Mouse (Mus musculus) forebrain, postnatal 0 days (tissue): ENCODE results near the gene BC049352. TPM values are rescaled to one million over a fixed set of nuclear protein-coding genes. Genes with fewer than 3 reads are reported as not detected.

Experiments used
- ATAC-seq: fragments of 200-750 bp; cut with Nextera tagmentation; 2 replicates; pipeline ENCODE4 v1.8.0; 2017; ENCODE audit warnings: mild to moderate bottlenecking, moderate library complexity
- DNase-seq: peaks from one replicate; pipeline ENCODE4 v3.0.0-alpha.2; 2015
- H3K27ac ChIP-seq: fragments of 300-500 bp; sonication (generic); 2 replicates; pipeline ENCODE4 v1.5.1; 2014; ENCODE audit warnings: low read depth, mild to moderate bottlenecking, antibody characterized with exemption, low read length, moderate library complexity, mixed read lengths
- H3K27me3 ChIP-seq: fragments of 300-500 bp; sonication (generic); 2 replicates; pipeline ENCODE4 v1.6.1; 2014; ENCODE audit warnings: mild to moderate bottlenecking, low read length, mixed read lengths; ENCODE audit not compliant: insufficient read depth
- H3K36me3 ChIP-seq: fragments of 300-500 bp; sonication (generic); 2 replicates; pipeline ENCODE4 v1.6.1; 2014; ENCODE audit warnings: mild to moderate bottlenecking, moderate library complexity; ENCODE audit not compliant: insufficient read depth
- H3K4me1 ChIP-seq: fragments of 300-500 bp; sonication (generic); 2 replicates; pipeline ENCODE4 v1.6.1; 2014; ENCODE audit warnings: antibody characterized with exemption; ENCODE audit not compliant: insufficient read depth
- H3K4me2 ChIP-seq: fragments of 300-500 bp; sonication (generic); 2 replicates; pipeline ENCODE4 v1.6.1; 2014; ENCODE audit warnings: low read depth, mild to moderate bottlenecking, moderate library complexity
- H3K4me3 ChIP-seq: fragments of 300-500 bp; sonication (generic); 2 replicates; pipeline ENCODE4 v1.5.1; 2014; ENCODE audit warnings: low read depth, low read length, mixed read lengths
- H3K9ac ChIP-seq: fragments of 300-500 bp; sonication (generic); 2 replicates; pipeline ENCODE4 v1.6.1; 2014; ENCODE audit warnings: mild to moderate bottlenecking
- H3K9me3 ChIP-seq: fragments of 300-500 bp; sonication (generic); 2 replicates; pipeline ENCODE4 v1.6.1; 2016; ENCODE audit warnings: low read length
- CTCF ChIP-seq: sonication (generic); IDR thresholded peaks from 2 replicates; pipeline ENCODE4 v1.5.1; 2016; ENCODE audit warnings: antibody characterized with exemption, control low read depth, low read depth
- WGBS: fragments of 180-500 bp; shearing (Covaris S2); extraction: QIAGEN DNeasy Blood & Tissue Kit; methylation state at CpG from one replicate; pipeline ENCODE4 v1.1.7; 2014; 5-methylcytosine and 5-hydroxymethylcytosine counted together
- polyA plus RNA-seq: library from polyadenylated mRNA; unstranded; fragments of >200 nt; fragmentation: Nextera tagmentation; extraction: Ambion mirVana; gene quantifications from 2 replicates; pipeline ENCODE4 v1.2.1, GENCODE M21; 2015
- total RNA-seq: library from RNA; depleted of rRNA; stranded (reverse); fragments of >200 nt; gene quantifications from 2 replicates; pipeline ENCODE4 v1.2.3, GENCODE M21; 2014

The BC049352 gene
- total and polyA plus RNA-seq, 2 experiments from 2014 or later = 0.28 to 0.38 TPM

DNA sequence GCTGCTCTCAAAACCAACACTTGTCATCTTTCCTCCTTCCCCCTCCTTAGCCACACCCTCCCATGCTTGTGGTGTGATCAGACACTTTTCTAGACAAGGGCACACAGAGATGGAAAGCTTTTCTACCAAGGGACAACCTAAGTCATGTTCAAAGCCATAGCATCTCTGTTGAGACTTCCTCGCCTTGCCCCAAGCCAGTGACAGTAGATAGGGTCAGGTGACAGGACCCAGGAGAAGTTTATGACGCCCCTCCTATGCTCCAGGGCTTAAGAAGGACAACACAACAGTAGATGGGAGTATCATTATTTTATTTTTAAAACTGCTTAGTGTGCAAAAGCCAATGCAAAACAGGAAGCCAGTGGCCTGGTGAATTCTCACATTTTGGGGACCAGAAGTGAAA lies 65.7 kb downstream of the BC049352 start:
- WGBS = 75% methylated on average over 2 of the region's 2 CpGs

DNA sequence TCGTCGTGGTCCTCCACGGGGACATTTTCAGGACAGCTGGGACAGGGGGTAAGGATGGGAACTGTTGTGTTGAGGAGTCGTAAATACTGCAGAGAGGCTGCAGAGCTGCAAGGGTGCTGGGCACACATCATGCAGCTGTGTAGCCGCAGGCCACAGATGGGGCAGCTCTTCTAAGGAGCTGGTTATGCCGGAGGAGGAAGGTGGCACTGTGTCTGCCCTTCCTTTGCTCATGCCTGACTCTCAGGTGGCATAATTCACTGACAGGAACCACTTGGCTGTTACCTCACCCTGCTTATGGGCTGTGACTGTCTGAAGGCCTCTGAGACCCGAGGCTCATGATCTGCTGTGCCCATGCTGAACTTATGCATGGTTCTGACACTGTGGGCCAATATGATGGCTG lies 68.5 kb downstream of the BC049352 start:
- Histone ChIP-seq H3K9me3 (no peaks in the 10 kb centered on the region), H3K27ac (no peak overlapping the region), H3K9ac (no peak overlapping the region), H3K27me3 (no peaks in the 10 kb centered on the region), H3K36me3 (no peaks in the 10 kb centered on the region), H3K4me3 (no peak overlapping the region), H3K4me2 (no peak overlapping the region), H3K4me1 (no peaks in the 10 kb centered on the region)
- ATAC-seq (no peak), DNase-seq (no peak)
- 89% methylated on average over 7 of the region's 7 CpGs for WGBS
- no peak for TF ChIP-seq CTCF

More for the DNA sequence above, 65.7 kb downstream of the BC049352 start:
- DNase-seq (no peak), ATAC-seq (no peak)
- Histone ChIP-seq H3K4me3 (no peak overlapping the region), H3K4me1 (no peaks in the 10 kb centered on the region), H3K36me3 (no peaks in the 10 kb centered on the region), H3K4me2 (no peak overlapping the region), H3K9ac (no peak overlapping the region), H3K27me3 (no peaks in the 10 kb centered on the region), H3K9me3 (no peaks in the 10 kb centered on the region), H3K27ac (no peak overlapping the region)
- TF ChIP-seq CTCF = no peak

DNA sequence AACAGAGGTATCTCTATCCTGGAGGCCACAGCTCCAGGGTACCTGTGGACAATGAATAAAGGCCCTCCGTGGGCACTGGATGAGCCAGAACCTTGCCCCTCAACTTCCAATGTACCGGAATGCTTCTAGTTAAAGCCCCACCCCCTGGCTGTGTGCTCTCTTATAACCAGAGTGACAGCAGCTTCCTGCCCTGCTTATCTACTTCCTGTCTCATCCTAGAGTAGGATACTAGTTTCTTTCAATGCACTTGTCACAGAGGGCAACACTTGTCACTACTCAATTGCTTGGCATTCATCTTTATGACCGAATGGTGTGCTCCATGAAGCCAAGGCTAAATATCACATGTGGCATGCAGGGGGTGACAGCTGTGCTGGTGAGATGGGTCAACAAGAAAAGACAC lies 69.5 kb downstream of the BC049352 start:
- 81% methylated on average over 3 of the region's 3 CpGs for WGBS
- Histone ChIP-seq H3K9ac (no peak overlapping the region), H3K27me3 (no peaks in the 10 kb centered on the region), H3K36me3 (no peaks in the 10 kb centered on the region), H3K9me3 (no peaks in the 10 kb centered on the region), H3K4me1 (no peaks in the 10 kb centered on the region), H3K4me3 (no peak overlapping the region), H3K4me2 (no peak overlapping the region), H3K27ac (no peak overlapping the region)
- no peak for ATAC-seq
- no peak for TF ChIP-seq CTCF
- DNase-seq = no peak

DNA sequence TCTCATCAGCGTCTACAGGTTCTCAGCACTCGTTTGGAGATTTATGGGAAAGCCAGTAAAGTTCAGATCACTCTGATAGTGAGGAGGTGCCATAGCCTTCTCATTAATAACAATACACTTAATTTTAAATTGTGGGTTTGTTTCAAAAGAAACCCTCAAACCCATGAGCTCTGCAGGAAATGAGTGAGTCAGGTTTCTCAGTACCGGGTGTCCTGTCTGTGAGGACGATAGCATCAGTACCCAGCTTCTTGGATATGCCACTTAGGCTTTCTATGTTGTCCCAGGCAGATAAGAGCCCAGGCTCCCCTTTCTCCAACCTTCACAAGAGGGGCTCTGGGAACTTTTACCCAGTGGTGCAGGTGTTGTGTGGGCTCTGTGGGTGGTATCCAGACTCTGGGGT lies 70.2 kb downstream of the BC049352 start:
- no peaks in the 10 kb centered on the region for H3K36me3 ChIP-seq
- H3K27ac ChIP-seq = no peak overlapping the region
- no peaks in the 10 kb centered on the region for H3K9me3 ChIP-seq
- no peak for ATAC-seq
- H3K9ac ChIP-seq = no peak overlapping the region
- H3K4me3 ChIP-seq = no peak overlapping the region
- 77% methylated on average over 4 of the region's 4 CpGs for WGBS
- no peak overlapping the region for H3K4me2 ChIP-seq
- no peaks in the 10 kb centered on the region for H3K4me1 ChIP-seq
- no peak for DNase-seq
- no peaks in the 10 kb centered on the region for H3K27me3 ChIP-seq
- no peak for TF ChIP-seq CTCF

DNA sequence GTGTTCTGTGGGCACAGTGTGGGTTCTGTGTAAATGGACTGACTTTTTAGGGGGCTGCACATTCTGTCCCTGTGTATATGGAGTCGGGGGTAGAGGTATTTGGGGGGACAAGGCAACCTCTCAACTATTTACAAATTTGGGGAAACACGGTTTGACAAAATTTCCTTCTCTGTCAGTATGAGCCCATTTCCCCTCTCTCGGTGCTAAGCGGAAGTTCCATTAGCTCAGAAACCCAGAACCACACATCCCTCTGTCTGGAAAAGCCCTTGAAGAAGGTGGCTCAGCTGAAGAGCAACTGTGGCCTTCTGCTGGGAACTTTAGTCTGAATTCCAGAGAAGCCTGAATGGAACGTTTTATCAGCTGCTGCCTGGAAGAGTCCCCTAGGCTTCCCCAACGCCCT lies 70.6 kb downstream of the BC049352 start:
- Histone ChIP-seq H3K4me1 (no peaks in the 10 kb centered on the region), H3K4me2 (no peak overlapping the region), H3K36me3 (no peaks in the 10 kb centered on the region), H3K4me3 (no peak overlapping the region), H3K9ac (no peak overlapping the region), H3K9me3 (no peaks in the 10 kb centered on the region), H3K27ac (no peak overlapping the region), H3K27me3 (no peaks in the 10 kb centered on the region)
- DNase-seq (no peak), ATAC-seq (no peak)
- TF ChIP-seq CTCF = no peak
- 81% methylated on average over 6 of the region's 6 CpGs for WGBS

DNA sequence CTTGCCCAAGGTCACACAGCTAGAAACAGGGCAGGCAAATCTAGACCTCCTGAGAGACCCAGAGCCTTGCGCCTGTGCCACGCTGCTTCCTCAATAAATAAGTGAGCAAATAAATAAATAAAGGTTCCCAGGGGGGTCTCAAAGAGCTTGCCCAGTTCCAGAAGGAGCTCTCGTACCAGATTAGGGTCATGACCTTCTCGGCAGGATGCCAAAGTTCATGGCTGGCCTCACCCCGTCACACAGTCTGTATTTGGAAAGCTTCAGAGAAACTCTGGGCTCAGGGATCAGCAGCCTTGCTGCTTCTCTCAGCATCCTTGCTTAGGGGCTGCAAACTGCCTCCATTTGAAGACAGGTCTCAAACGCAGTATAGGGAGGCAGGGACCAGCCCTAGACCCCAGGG lies 72.2 kb downstream of the BC049352 start:
- Histone ChIP-seq H3K4me3 (no peak overlapping the region), H3K36me3 (no peaks in the 10 kb centered on the region), H3K4me2 (no peak overlapping the region), H3K9me3 (no peaks in the 10 kb centered on the region), H3K27me3 (no peaks in the 10 kb centered on the region), H3K27ac (no peak overlapping the region), H3K4me1 (no peaks in the 10 kb centered on the region), H3K9ac (no peak overlapping the region)
- TF ChIP-seq CTCF = no peak
- DNase-seq (no peak), ATAC-seq (no peak)
- 60% methylated on average over 6 of the region's 6 CpGs for WGBS

DNA sequence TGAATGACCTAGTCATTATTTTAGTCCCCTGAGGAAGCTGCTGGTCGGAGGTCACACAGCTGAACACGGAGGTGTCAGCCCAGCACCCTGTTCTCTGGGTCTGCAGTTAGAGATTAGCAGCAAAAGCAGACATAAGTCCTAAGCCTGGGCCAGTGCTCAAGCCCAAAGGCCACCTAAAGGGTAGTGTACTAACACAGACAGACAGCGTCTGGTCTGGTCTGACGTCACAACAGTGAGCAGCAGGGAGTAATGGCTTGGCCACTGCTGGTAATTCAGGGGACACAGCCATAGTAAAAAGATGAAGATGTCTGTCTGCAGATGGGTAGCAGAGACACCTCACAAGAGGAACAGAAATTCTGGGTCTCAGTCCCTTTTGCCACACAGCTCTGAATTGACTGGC lies 72.8 kb downstream of the BC049352 start:
- WGBS = 56% methylated on average over 4 of the region's 4 CpGs

DNA sequence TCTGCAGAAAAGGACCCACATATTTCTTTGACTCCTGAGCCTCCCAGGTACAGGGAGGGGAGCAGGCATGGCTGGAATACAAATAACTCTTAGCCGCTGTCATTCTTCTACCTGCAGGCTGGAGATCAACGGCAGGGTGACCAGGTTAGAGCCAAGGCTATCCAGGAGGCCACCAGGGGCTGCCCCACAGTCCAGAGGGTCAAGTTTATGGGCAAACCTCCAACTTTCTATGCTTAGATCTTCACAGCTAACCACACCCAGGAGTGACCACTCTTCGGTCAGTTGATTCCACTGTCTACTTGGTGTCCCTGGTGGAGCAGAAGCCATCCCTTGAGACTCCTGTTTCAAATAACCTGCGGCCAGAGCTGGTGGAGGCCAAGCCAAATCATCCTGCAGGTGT lies 73.6 kb downstream of the BC049352 start:
- Histone ChIP-seq H3K4me3 (no peak overlapping the region), H3K36me3 (no peaks in the 10 kb centered on the region), H3K9me3 (no peaks in the 10 kb centered on the region), H3K27me3 (no peaks in the 10 kb centered on the region), H3K9ac (no peak overlapping the region), H3K4me2 (no peak overlapping the region), H3K27ac (no peak overlapping the region), H3K4me1 (no peaks in the 10 kb centered on the region)
- ATAC-seq (no peak), DNase-seq (no peak)
- no peak for TF ChIP-seq CTCF
- 93% methylated on average over 4 of the region's 4 CpGs for WGBS

More for the DNA sequence above, 72.8 kb downstream of the BC049352 start:
- H3K4me1 ChIP-seq = no peaks in the 10 kb centered on the region
- no peaks in the 10 kb centered on the region for H3K36me3 ChIP-seq
- H3K27ac ChIP-seq = no peak overlapping the region
- H3K27me3 ChIP-seq = no peaks in the 10 kb centered on the region
- H3K4me2 ChIP-seq = no peak overlapping the region
- ATAC-seq (no peak), DNase-seq (no peak)
- no peak overlapping the region for H3K9ac ChIP-seq
- H3K9me3 ChIP-seq = no peaks in the 10 kb centered on the region
- H3K4me3 ChIP-seq = no peak overlapping the region
- TF ChIP-seq CTCF = no peak
